24 mouse cellular contexts compared by ENCODE assay signal in genomic region chr15:86811821-86812220, GRCm38 (mm10).
"Had no signal": no experiment of that assay in that cellular context is flagged by ENCODE, and none has a peak within 500 bp of the region (broad histone marks: within the 10 kb centered on the region; RNA-seq: fewer than 3 reads in every experiment).

No protein-coding gene starts in this region.

- H3K4me3 ChIP-seq: gastrocnemius, adult 2 months; heart, adult 2 months; heart, embryonic 13.5 days; heart, embryonic 15.5 days; hindbrain, embryonic 13.5 days; hindbrain, embryonic 15.5 days; kidney, embryonic 15.5 days; limb, embryonic 13.5 days; limb, embryonic 15.5 days had no signal

- H3K4me1 ChIP-seq: heart, embryonic 13.5 days; heart, embryonic 15.5 days; hindbrain, embryonic 13.5 days; hindbrain, embryonic 15.5 days; kidney, embryonic 15.5 days; limb, embryonic 13.5 days; limb, embryonic 15.5 days had no signal

- H3K36me3 ChIP-seq: heart, embryonic 13.5 days; heart, embryonic 15.5 days; hindbrain, embryonic 13.5 days; hindbrain, embryonic 15.5 days; kidney, embryonic 15.5 days; limb, embryonic 13.5 days; limb, embryonic 15.5 days had no signal

- H3K27me3 ChIP-seq: heart, embryonic 13.5 days; heart, embryonic 15.5 days; hindbrain, embryonic 13.5 days; hindbrain, embryonic 15.5 days; kidney, embryonic 15.5 days; limb, embryonic 13.5 days; limb, embryonic 15.5 days had no signal

- DNase-seq: gastrocnemius, adult 2 months; gastrocnemius, postnatal 14 days; gastrocnemius, postnatal 36 days; heart, adult 11 months; heart, adult 2 months; heart, postnatal 14 days; heart, postnatal 36 days; kidney, adult 11 months; kidney, adult 2 months; kidney, adult 9 months; kidney, postnatal 14 days; kidney, postnatal 36 days; layer of hippocampus, adult 9-11 months; layer of hippocampus, postnatal 36 days; left cerebral cortex, postnatal 4 days had no signal

- H3K27ac ChIP-seq: gastrocnemius, adult 2 months; heart, adult 2 months; heart, embryonic 13.5 days; heart, embryonic 15.5 days; hindbrain, embryonic 13.5 days; hindbrain, embryonic 15.5 days; hindbrain, postnatal 0 days; kidney, embryonic 15.5 days; kidney, postnatal 0 days; limb, embryonic 13.5 days; limb, embryonic 15.5 days had no signal
